Mouse (Mus musculus) stomach, postnatal 0 days (tissue): ENCODE data around the gene Mrc2.

ENCODE experiments used
- CTCF ChIP-seq: IDR thresholded peaks from 2 replicates; pipeline ENCODE4 v1.5.1; 2016; ENCODE audit warnings: antibody characterized with exemption, low read depth, mild to moderate bottlenecking, moderate library complexity
- EP300 ChIP-seq: optimal IDR thresholded peaks from 2 replicates; pipeline ENCODE3; 2016; ENCODE audit warnings: antibody characterized with exemption

DNA sequence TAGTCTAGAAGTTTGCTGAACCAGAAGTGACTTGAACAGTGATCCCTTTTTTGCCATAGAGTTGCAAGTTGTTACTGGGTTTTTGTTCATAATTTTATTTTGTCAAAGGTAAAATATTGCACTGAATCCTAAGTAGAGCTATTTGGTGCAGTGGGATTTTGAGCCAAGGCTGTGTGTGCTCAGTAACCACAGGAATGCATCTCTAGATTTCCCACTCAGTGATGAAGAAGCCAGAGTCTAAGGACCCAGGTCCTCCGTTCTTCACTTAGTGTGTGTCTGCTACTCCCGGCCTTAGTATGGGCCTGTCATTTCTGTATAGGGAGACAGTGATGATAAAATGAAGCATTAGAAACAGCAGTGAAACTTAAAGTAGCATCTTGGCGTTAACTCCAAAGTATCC is 27.5 kb upstream of the Mrc2 start:
- TF ChIP-seq CTCF = no peak
- TF ChIP-seq EP300 = no peak
